Mouse (Mus musculus) heart, embryonic 12.5 days (tissue): ENCODE data around the gene 2900026A02Rik. TPM values are rescaled to one million over a fixed set of nuclear protein-coding genes. Genes with fewer than 3 reads are reported as not detected.
A peak's percentile ranks its signal among the peaks of the same experiment; 100 is the strongest.

Experiments used
- ATAC-seq: fragments of 200-750 bp; cut with Nextera tagmentation; 2 replicates; pipeline ENCODE4 v1.8.0; 2017; ENCODE audit warnings: moderate TSS enrichment, moderate library complexity; ENCODE audit not compliant: insufficient number of reproducible peaks, low FRiP score
- H3K27ac ChIP-seq: fragments of 300-500 bp; sonication (generic); 2 replicates; pipeline ENCODE4 v1.5.1; 2016; ENCODE audit warnings: mild to moderate bottlenecking, moderate library complexity; ENCODE audit not compliant: poor library complexity, severe bottlenecking
- H3K27me3 ChIP-seq: fragments of 300-500 bp; sonication (generic); replicated peaks from 2 replicates; pipeline ENCODE4 v1.6.1; 2016; ENCODE audit warnings: mild to moderate bottlenecking, moderate library complexity
- H3K36me3 ChIP-seq: fragments of 300-500 bp; sonication (generic); 2 replicates; pipeline ENCODE4 v1.6.1; 2016; ENCODE audit warnings: mild to moderate bottlenecking, moderate library complexity
- H3K4me1 ChIP-seq: fragments of 300-500 bp; sonication (generic); replicated peaks from 2 replicates; pipeline ENCODE4 v1.6.1; 2016; ENCODE audit warnings: mild to moderate bottlenecking
- H3K4me2 ChIP-seq: fragments of 300-500 bp; sonication (generic); 2 replicates; pipeline ENCODE4 v1.6.1; 2016; ENCODE audit warnings: mild to moderate bottlenecking, moderate library complexity
- H3K4me3 ChIP-seq: fragments of 300-500 bp; sonication (generic); 2 replicates; pipeline ENCODE4 v1.5.1; 2016; ENCODE audit warnings: mild to moderate bottlenecking
- H3K9ac ChIP-seq: fragments of 300-500 bp; sonication (generic); 2 replicates; pipeline ENCODE4 v1.6.1; 2016; ENCODE audit warnings: mild to moderate bottlenecking, moderate library complexity
- H3K9me3 ChIP-seq: fragments of 300-500 bp; sonication (generic); replicated peaks from 2 replicates; pipeline ENCODE4 v1.6.1; 2016; ENCODE audit warnings: mild to moderate bottlenecking, moderate library complexity
- WGBS: fragments of 180-500 bp; shearing (Covaris S2); methylation state at CpG from one replicate; pipeline ENCODE4 v1.1.7; 2016; 5-methylcytosine and 5-hydroxymethylcytosine counted together
- polyA plus RNA-seq: library from polyadenylated mRNA; unstranded; fragments of >200 nt; fragmentation: Nextera tagmentation; extraction: Ambion mirVana; gene quantifications from 2 replicates; pipeline ENCODE4 v1.2.1, GENCODE M21; 2016

2900026A02Rik gene
- polyA plus RNA-seq, 1 experiment from 2014 or later, result 20.0 TPM

DNA sequence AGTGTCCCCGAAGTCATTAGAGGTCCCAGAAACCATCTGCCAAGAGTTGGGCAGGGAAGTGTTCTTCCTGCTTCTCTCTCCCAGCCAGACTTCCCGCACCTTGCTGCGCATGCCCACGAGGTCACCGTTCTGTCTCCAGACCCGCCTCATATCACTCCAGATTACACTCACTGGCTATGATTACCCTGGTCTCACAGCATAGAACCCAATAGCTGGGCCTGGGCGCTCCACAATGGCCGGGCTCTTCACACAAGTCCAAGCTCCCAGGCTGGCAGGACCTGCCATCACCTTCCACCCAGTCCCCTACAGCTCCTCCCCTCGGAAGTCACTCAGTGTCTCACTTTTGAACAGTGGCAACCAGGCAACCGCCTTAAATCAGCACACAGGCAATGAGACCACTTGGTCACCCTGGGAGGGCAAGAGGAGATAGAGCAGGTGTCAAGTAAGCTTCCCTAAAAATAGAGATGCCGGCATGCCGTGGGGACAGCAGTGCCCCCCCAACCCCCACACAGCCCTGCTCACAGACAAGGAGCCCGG is 84.0 kb downstream of the 2900026A02Rik start:
- H3K9ac ChIP-seq, result peak overlapping the region; percentile 91
- peak overlapping the region; percentile 89 for H3K4me2 ChIP-seq
- H3K9me3 ChIP-seq, result peaks cover 8% of the 10 kb centered on the region; the same call in 1 of the 2 replicates
- no peaks in the 10 kb centered on the region for H3K27me3 ChIP-seq
- H3K4me1 ChIP-seq, result peaks cover 67% of the 10 kb centered on the region
- WGBS, result 17% methylated on average over 13 of the region's 13 CpGs
- ATAC-seq, result peak; percentile 20
- peak overlapping the region; percentile 72 for H3K4me3 ChIP-seq
- H3K36me3 ChIP-seq, result peaks cover 11% of the 10 kb centered on the region
- H3K27ac ChIP-seq, result peak overlapping the region; percentile 97

GRCm38 (mm10) chr5:113135513-113135912 is 85.5 kb downstream of the 2900026A02Rik start:
- peak overlapping the region; percentile 72 for H3K4me3 ChIP-seq
- WGBS, result 13% methylated on average over 10 of the region's 10 CpGs
- peaks cover 5% of the 10 kb centered on the region; the same call in 1 of the 2 replicates for H3K9me3 ChIP-seq
- peaks cover 8% of the 10 kb centered on the region; the same call in 1 of the 2 replicates for H3K36me3 ChIP-seq
- H3K4me1 ChIP-seq, result peaks cover 78% of the 10 kb centered on the region
- peak overlapping the region; percentile 89 for H3K4me2 ChIP-seq
- H3K27me3 ChIP-seq, result no peaks in the 10 kb centered on the region
- ATAC-seq, result peak; percentile 20; the same call in 1 of the 2 replicates
- H3K27ac ChIP-seq, result peak overlapping the region; percentile 97
- peak overlapping the region; percentile 91 for H3K9ac ChIP-seq

DNA sequence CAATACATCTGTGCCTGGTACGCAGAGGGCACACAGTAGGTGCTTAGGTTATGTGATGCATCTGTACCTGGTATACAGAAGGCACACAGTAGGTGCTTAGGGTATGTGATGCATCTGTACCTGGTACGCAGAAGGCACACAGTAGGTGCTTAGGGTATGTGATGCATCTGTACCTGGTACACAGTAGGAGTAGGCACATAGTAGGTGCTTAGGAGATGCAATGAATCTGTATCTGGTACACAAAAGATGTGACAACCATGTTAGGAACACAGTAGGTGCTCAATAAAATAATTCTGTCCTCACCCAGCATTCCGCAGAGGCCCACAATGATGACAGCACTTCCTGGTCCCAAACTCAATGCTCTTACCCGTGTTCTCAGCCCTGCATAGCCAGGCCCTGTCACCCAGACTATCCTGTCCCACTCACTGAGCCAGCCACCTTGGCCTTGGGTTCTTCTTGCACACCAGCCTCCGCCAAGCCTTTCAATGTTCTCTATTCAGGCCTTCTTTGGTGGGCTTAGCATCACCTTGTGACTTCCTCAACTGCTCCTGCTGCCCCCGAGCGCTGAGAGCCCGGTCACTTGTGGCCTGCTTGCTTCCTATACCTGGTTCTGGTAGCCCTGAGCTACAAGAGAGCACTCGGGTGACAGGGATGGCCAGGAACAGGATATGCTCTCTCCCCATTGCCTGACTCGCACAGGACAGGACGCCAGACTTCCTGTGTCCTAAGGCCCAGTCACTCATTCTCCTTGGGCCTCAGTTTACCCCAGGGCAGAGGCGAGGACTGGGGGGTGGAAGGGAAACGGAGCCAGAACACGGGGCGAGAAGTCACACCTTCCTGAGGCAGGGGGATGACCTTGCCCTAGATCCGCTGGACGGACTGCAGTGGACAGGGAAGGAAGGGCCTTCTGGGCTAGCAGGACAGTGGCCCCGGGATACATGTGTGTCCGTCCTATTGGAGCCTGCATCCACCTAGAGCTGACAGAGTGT is 87.0 kb downstream of the 2900026A02Rik start:
- peaks cover 78% of the 10 kb centered on the region for H3K4me1 ChIP-seq
- peaks cover 8% of the 10 kb centered on the region; the same call in 1 of the 2 replicates for H3K36me3 ChIP-seq
- H3K9me3 ChIP-seq, result no peaks in the 10 kb centered on the region
- H3K27ac ChIP-seq, result peak overlapping the region; percentile 97
- no peak for ATAC-seq
- peak overlapping the region; percentile 60 for H3K9ac ChIP-seq
- 79% methylated on average over 19 of the region's 19 CpGs for WGBS
- no peak overlapping the region for H3K4me3 ChIP-seq
- no peaks in the 10 kb centered on the region for H3K27me3 ChIP-seq
- H3K4me2 ChIP-seq, result peak overlapping the region; percentile 89; the same call in 1 of the 2 replicates

GRCm38 (mm10) chr5:113133080-113133491 is 88.0 kb downstream of the 2900026A02Rik start:
- H3K9me3 ChIP-seq, result no peaks in the 10 kb centered on the region
- peak overlapping the region; percentile 97 for H3K27ac ChIP-seq
- H3K36me3 ChIP-seq, result peaks cover 13% of the 10 kb centered on the region
- ATAC-seq, result peak; percentile 63
- H3K4me3 ChIP-seq, result no peak overlapping the region
- H3K4me1 ChIP-seq, result peaks cover 74% of the 10 kb centered on the region
- H3K27me3 ChIP-seq, result no peaks in the 10 kb centered on the region
- 40% methylated on average over 9 of the region's 9 CpGs for WGBS
- H3K9ac ChIP-seq, result peak overlapping the region; percentile 60
- peak overlapping the region; percentile 23; the same call in 1 of the 2 replicates for H3K4me2 ChIP-seq

GRCm38 (mm10) chr5:113132635-113133041 is 88.4 kb downstream of the 2900026A02Rik start:
- WGBS, result 39% methylated on average over 13 of the region's 13 CpGs
- no peaks in the 10 kb centered on the region for H3K27me3 ChIP-seq
- H3K4me3 ChIP-seq, result no peak overlapping the region
- H3K9me3 ChIP-seq, result no peaks in the 10 kb centered on the region
- peaks cover 78% of the 10 kb centered on the region for H3K4me1 ChIP-seq
- no peak for ATAC-seq
- H3K4me2 ChIP-seq, result peak overlapping the region; percentile 23; the same call in 1 of the 2 replicates
- H3K27ac ChIP-seq, result peak overlapping the region; percentile 97
- peaks cover 13% of the 10 kb centered on the region for H3K36me3 ChIP-seq
- H3K9ac ChIP-seq, result peak overlapping the region; percentile 60

GRCm38 (mm10) chr5:113128426-113128825 is 92.6 kb downstream of the 2900026A02Rik start:
- no peak overlapping the region for H3K4me2 ChIP-seq
- no peak for ATAC-seq
- no peak overlapping the region for H3K9ac ChIP-seq
- peaks cover 18% of the 10 kb centered on the region for H3K36me3 ChIP-seq
- H3K27ac ChIP-seq, result no peak overlapping the region
- 67% methylated on average over 4 of the region's 4 CpGs for WGBS
- H3K27me3 ChIP-seq, result no peaks in the 10 kb centered on the region
- no peak overlapping the region for H3K4me3 ChIP-seq
- peaks cover 54% of the 10 kb centered on the region for H3K4me1 ChIP-seq
- no peaks in the 10 kb centered on the region for H3K9me3 ChIP-seq

- no peak overlapping the region for H3K27ac ChIP-seq
- H3K9ac ChIP-seq, result no peak overlapping the region
- H3K9me3 ChIP-seq, result no peaks in the 10 kb centered on the region
- no peak for ATAC-seq
- H3K4me2 ChIP-seq, result no peak overlapping the region
- H3K4me1 ChIP-seq, result peaks cover 54% of the 10 kb centered on the region
- 88% methylated on average over 12 of the region's 12 CpGs for WGBS
- no peak overlapping the region for H3K4me3 ChIP-seq
- no peaks in the 10 kb centered on the region for H3K27me3 ChIP-seq
- peaks cover 17% of the 10 kb centered on the region for H3K36me3 ChIP-seq
Measured at GRCm38 (mm10) chr5:113126476-113126875, 94.6 kb downstream of the 2900026A02Rik start.

- Histone ChIP-seq H3K4me1 (peaks cover 68% of the 10 kb centered on the region), H3K27ac (peak overlapping the region; percentile 36; the same call in 1 of the 2 replicates), H3K9me3 (no peaks in the 10 kb centered on the region), H3K9ac (no peak overlapping the region), H3K4me2 (no peak overlapping the region), H3K36me3 (peaks cover 15% of the 10 kb centered on the region), H3K27me3 (no peaks in the 10 kb centered on the region), H3K4me3 (no peak overlapping the region)
- ATAC-seq, result no peak
- WGBS, result 61% methylated on average over 10 of the region's 10 CpGs
Measured at GRCm38 (mm10) chr5:113123693-113124092, 97.3 kb downstream of the 2900026A02Rik start.

- peak; percentile 24 for ATAC-seq
- Histone ChIP-seq H3K36me3 (peaks cover 12% of the 10 kb centered on the region), H3K27me3 (no peaks in the 10 kb centered on the region), H3K9me3 (no peaks in the 10 kb centered on the region), H3K4me1 (peaks cover 73% of the 10 kb centered on the region), H3K9ac (peak overlapping the region; percentile 13; the same call in 1 of the 2 replicates), H3K4me3 (no peak overlapping the region), H3K4me2 (peak overlapping the region; percentile 28; the same call in 1 of the 2 replicates), H3K27ac (peak overlapping the region; percentile 37)
- WGBS, result 12% methylated on average over 12 of the region's 12 CpGs
Measured at GRCm38 (mm10) chr5:113122326-113123054, 98.5 kb downstream of the 2900026A02Rik start.

DNA sequence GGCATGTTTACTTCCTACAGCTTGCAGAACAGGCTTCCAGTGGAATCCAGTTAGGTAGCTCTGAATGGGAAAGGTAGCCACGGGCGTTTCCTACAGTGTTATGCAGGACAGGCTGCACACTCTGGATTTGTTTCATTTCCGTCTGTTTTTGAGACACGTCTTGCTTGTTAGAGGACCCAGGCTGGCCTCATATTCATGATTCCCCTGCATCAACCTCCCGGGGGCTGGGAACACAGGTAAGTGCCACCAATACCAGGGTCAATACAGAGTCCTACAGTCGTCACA is 99.5 kb downstream of the 2900026A02Rik start:
- Histone ChIP-seq H3K9me3 (no peaks in the 10 kb centered on the region), H3K27ac (peak overlapping the region; percentile 37; the same call in 1 of the 2 replicates), H3K36me3 (peaks cover 10% of the 10 kb centered on the region), H3K4me3 (no peak overlapping the region), H3K4me1 (peaks cover 75% of the 10 kb centered on the region), H3K4me2 (no peak overlapping the region), H3K9ac (peak overlapping the region; percentile 13; the same call in 1 of the 2 replicates), H3K27me3 (no peaks in the 10 kb centered on the region)
- WGBS, result 70% methylated on average over 6 of the region's 6 CpGs
- ATAC-seq, result no peak
